Mouse (Mus musculus) intestine, embryonic 15.5 days (tissue): ENCODE results near the gene Mip. TPM values are rescaled to one million over a fixed set of nuclear protein-coding genes. Genes with fewer than 3 reads are reported as not detected.
"Not testable (repeated sequence)": the region's sequence is repeated elsewhere in the genome, so short reads cannot be mapped to it uniquely, and the experiment has no call there.

Experiments
- ATAC-seq: fragments of 200-750 bp; cut with Nextera tagmentation; 2 replicates; pipeline ENCODE4 v1.8.0; 2017; ENCODE audit warnings: moderate TSS enrichment, moderate library complexity
- H3K27ac ChIP-seq: fragments of 300-500 bp; sonication (generic); 2 replicates; pipeline ENCODE4 v1.5.1; 2015; ENCODE audit warnings: mild to moderate bottlenecking, inconsistent platforms
- H3K27me3 ChIP-seq: fragments of 300-500 bp; sonication (generic); replicated peaks from 2 replicates; pipeline ENCODE4 v1.6.1; 2015; ENCODE audit warnings: inconsistent platforms
- H3K36me3 ChIP-seq: fragments of 300-500 bp; sonication (generic); 2 replicates; pipeline ENCODE4 v1.6.1; 2015; ENCODE audit warnings: inconsistent platforms
- H3K4me1 ChIP-seq: fragments of 300-500 bp; sonication (generic); replicated peaks from 2 replicates; pipeline ENCODE4 v1.6.1; 2015; ENCODE audit warnings: inconsistent platforms
- H3K4me2 ChIP-seq: fragments of 300-500 bp; sonication (generic); replicated peaks from 2 replicates; pipeline ENCODE4 v1.6.1; 2015; ENCODE audit warnings: mild to moderate bottlenecking, inconsistent platforms
- H3K4me3 ChIP-seq: fragments of 300-500 bp; sonication (generic); replicated peaks from 2 replicates; pipeline ENCODE4 v1.5.1; 2015; ENCODE audit warnings: inconsistent platforms
- H3K9ac ChIP-seq: fragments of 300-500 bp; sonication (generic); 2 replicates; pipeline ENCODE4 v1.6.1; 2015; ENCODE audit warnings: inconsistent platforms
- H3K9me3 ChIP-seq: fragments of 300-500 bp; sonication (generic); 2 replicates; pipeline ENCODE4 v1.6.1; 2016; ENCODE audit warnings: inconsistent platforms
- WGBS: fragments of 180-500 bp; shearing (Covaris S2); methylation state at CpG from one replicate; pipeline ENCODE4 v1.1.7; 2015; 5-methylcytosine and 5-hydroxymethylcytosine counted together
- polyA plus RNA-seq: library from polyadenylated mRNA; unstranded; fragments of >200 nt; fragmentation: Nextera tagmentation; extraction: Ambion mirVana; gene quantifications from 2 replicates; pipeline ENCODE4 v1.2.1, GENCODE M21; 2015

Gene Mip
- polyA plus RNA-seq, 1 experiment from 2014 or later, result 0.19 TPM

- H3K4me3 ChIP-seq, result no peak overlapping the region
- H3K4me2 ChIP-seq, result no peak overlapping the region
- no peaks in the 10 kb centered on the region for H3K9me3 ChIP-seq
- H3K36me3 ChIP-seq, result no peaks in the 10 kb centered on the region
- H3K27ac ChIP-seq, result no peak overlapping the region
- H3K9ac ChIP-seq, result no peak overlapping the region
- WGBS, result 65% methylated on average over 4 of the region's 4 CpGs
- ATAC-seq, result no peak
- H3K4me1 ChIP-seq, result no peaks in the 10 kb centered on the region
- no peaks in the 10 kb centered on the region for H3K27me3 ChIP-seq
These were observed 33.3 kb downstream of the Mip start for GRCm38 (mm10) chr10:128258953-128259352.

GRCm38 (mm10) chr10:128259946-128260345 is 34.3 kb downstream of the Mip start:
- Histone ChIP-seq H3K4me2 (no peak overlapping the region), H3K27ac (no peak overlapping the region), H3K9ac (no peak overlapping the region), H3K27me3 (no peaks in the 10 kb centered on the region), H3K36me3 (no peaks in the 10 kb centered on the region), H3K9me3 (no peaks in the 10 kb centered on the region), H3K4me3 (no peak overlapping the region), H3K4me1 (no peaks in the 10 kb centered on the region)
- no peak for ATAC-seq
- WGBS, result 91% methylated on average over 5 of the region's 5 CpGs

GRCm38 (mm10) chr10:128260376-128260775 is 34.7 kb downstream of the Mip start:
- H3K4me2 ChIP-seq, H3K27ac ChIP-seq, H3K4me1 ChIP-seq, H3K36me3 ChIP-seq, H3K4me3 ChIP-seq, H3K9ac ChIP-seq, H3K9me3 ChIP-seq, H3K27me3 ChIP-seq, ATAC-seq: not testable (repeated sequence)
- 73% methylated on average over 7 of the region's 7 CpGs for WGBS

GRCm38 (mm10) chr10:128262300-128262699 is 36.7 kb downstream of the Mip start:
- H3K27me3 ChIP-seq, result no peaks in the 10 kb centered on the region
- no peak overlapping the region for H3K4me3 ChIP-seq
- ATAC-seq, result no peak
- no peaks in the 10 kb centered on the region for H3K9me3 ChIP-seq
- H3K36me3 ChIP-seq, result no peaks in the 10 kb centered on the region
- H3K9ac ChIP-seq, result no peak overlapping the region
- no peaks in the 10 kb centered on the region for H3K4me1 ChIP-seq
- no peak overlapping the region for H3K4me2 ChIP-seq
- WGBS, result 76% methylated on average over 22 of the region's 22 CpGs
- H3K27ac ChIP-seq, result no peak overlapping the region

GRCm38 (mm10) chr10:128263393-128264310 is 38.0 kb downstream of the Mip start:
- Histone ChIP-seq H3K4me2 (no peak overlapping the region), H3K36me3 (no peaks in the 10 kb centered on the region), H3K4me1 (no peaks in the 10 kb centered on the region), H3K9me3 (no peaks in the 10 kb centered on the region), H3K9ac (no peak overlapping the region), H3K4me3 (no peak overlapping the region), H3K27me3 (no peaks in the 10 kb centered on the region), H3K27ac (no peak overlapping the region)
- 77% methylated on average over 6 of the region's 6 CpGs for WGBS
- no peak for ATAC-seq

GRCm38 (mm10) chr10:128268371-128268770 is 42.7 kb downstream of the Mip start, which contains the start of gene Apof:
Apof (plus strand) TSS chr10:128268671.
- Histone ChIP-seq H3K4me3 (no peak within 1 kb of the TSS), H3K27me3 (no peaks in the 10 kb centered on the region), H3K27ac (no peak within 1 kb of the TSS), H3K9ac (no peak within 1 kb of the TSS), H3K9me3 (no peaks in the 10 kb centered on the region), H3K4me2 (no peak within 1 kb of the TSS), H3K36me3 (no peaks in the 10 kb centered on the region), H3K4me1 (peaks cover 3% of the 10 kb centered on the region; the same call in 1 of the 2 replicates)
- no peak for ATAC-seq
- 67% methylated on average over 6 of the region's 6 CpGs for WGBS

GRCm38 (mm10) chr10:128269206-128269910 is 43.7 kb downstream of the Mip start:
- Histone ChIP-seq H3K27me3 (no peaks in the 10 kb centered on the region), H3K36me3 (no peaks in the 10 kb centered on the region), H3K4me2 (no peak overlapping the region), H3K9ac (no peak overlapping the region), H3K4me3 (no peak overlapping the region), H3K9me3 (no peaks in the 10 kb centered on the region), H3K27ac (no peak overlapping the region), H3K4me1 (peaks cover 3% of the 10 kb centered on the region; the same call in 1 of the 2 replicates)
- 86% methylated on average over 16 of the region's 16 CpGs for WGBS
- no peak for ATAC-seq

GRCm38 (mm10) chr10:128270287-128270841 is 44.7 kb downstream of the Mip start, which contains the start of gene Stat2:
Stat2 (plus strand) TSS chr10:128270559.
- Histone ChIP-seq H3K9ac (peak within 1 kb of the TSS; percentile 65), H3K4me1 (peaks cover 3% of the 10 kb centered on the region; the same call in 1 of the 2 replicates), H3K36me3 (no peaks in the 10 kb centered on the region), H3K27ac (peak within 1 kb of the TSS; percentile 64), H3K4me2 (peak within 1 kb of the TSS; percentile 68), H3K4me3 (peak within 1 kb of the TSS; percentile 60), H3K9me3 (no peaks in the 10 kb centered on the region), H3K27me3 (no peaks in the 10 kb centered on the region)
- ATAC-seq, result peak; percentile 99
- under 1% methylated on average over 43 of the region's 43 CpGs for WGBS

- Histone ChIP-seq H3K4me3 (peak overlapping the region; percentile 60), H3K9me3 (no peaks in the 10 kb centered on the region), H3K4me1 (peaks cover 3% of the 10 kb centered on the region; the same call in 1 of the 2 replicates), H3K4me2 (peak overlapping the region; percentile 68), H3K27ac (peak overlapping the region; percentile 64), H3K36me3 (no peaks in the 10 kb centered on the region), H3K27me3 (no peaks in the 10 kb centered on the region), H3K9ac (peak overlapping the region; percentile 65)
- WGBS, result 40% methylated on average over 7 of the region's 7 CpGs
- ATAC-seq, result no peak
These were observed 45.2 kb downstream of the Mip start for GRCm38 (mm10) chr10:128270866-128271265.

GRCm38 (mm10) chr10:128271883-128272282 is 46.2 kb downstream of the Mip start:
- Histone ChIP-seq H3K4me2 (no peak overlapping the region), H3K9ac (no peak overlapping the region), H3K36me3 (peaks cover 4% of the 10 kb centered on the region; the same call in 1 of the 2 replicates), H3K9me3 (no peaks in the 10 kb centered on the region), H3K27me3 (no peaks in the 10 kb centered on the region), H3K4me1 (peaks cover 3% of the 10 kb centered on the region; the same call in 1 of the 2 replicates), H3K4me3 (no peak overlapping the region), H3K27ac (no peak overlapping the region)
- no peak for ATAC-seq
- WGBS, result 59% methylated on average over 2 of the region's 2 CpGs

- not testable (repeated sequence) for H3K9me3 ChIP-seq, ATAC-seq, H3K27ac ChIP-seq, H3K4me2 ChIP-seq, H3K36me3 ChIP-seq, H3K4me1 ChIP-seq, H3K4me3 ChIP-seq, H3K27me3 ChIP-seq, H3K9ac ChIP-seq
- 88% methylated on average over 6 of the region's 7 CpGs for WGBS
These were observed 47.3 kb downstream of the Mip start for GRCm38 (mm10) chr10:128272819-128273439.

GRCm38 (mm10) chr10:128275374-128275773 is 49.7 kb downstream of the Mip start:
- not testable (repeated sequence) for H3K9me3 ChIP-seq, H3K9ac ChIP-seq, H3K4me2 ChIP-seq, H3K4me3 ChIP-seq, H3K27ac ChIP-seq, ATAC-seq, H3K27me3 ChIP-seq, H3K4me1 ChIP-seq, H3K36me3 ChIP-seq
- WGBS, result 94% methylated on average over 1 of the region's 1 CpGs
